Comparison of ENCODE assay signal across 19 mouse cellular contexts in the genomic region with DNA sequence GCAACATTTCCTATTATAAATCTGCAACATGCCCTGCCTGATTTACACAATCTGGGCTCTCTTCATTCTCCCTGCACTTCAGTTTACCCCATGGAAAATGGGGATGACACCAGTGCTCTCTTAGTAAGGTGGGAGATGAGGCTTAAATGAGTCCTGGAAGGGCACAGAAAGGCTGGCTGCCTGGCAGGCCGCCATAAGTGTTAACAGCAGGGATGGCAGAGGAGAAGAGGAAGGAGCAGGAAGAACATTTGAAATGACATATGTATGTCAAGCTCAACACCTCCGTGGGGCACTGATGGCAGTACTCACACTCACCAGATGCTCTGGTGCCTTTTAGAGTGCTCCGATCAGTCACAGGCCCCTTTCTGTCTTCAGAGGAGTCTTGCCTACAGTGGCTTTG.
DNase-seq lines count a peak whose midpoint lies in the region; TF ChIP-seq lines count a peak whose summit lies in the region.
"Had no signal": no experiment of that assay in that cellular context is flagged by ENCODE, and none has a peak within 500 bp of the region (broad histone marks: within the 10 kb centered on the region; RNA-seq: fewer than 3 reads in every experiment).

No protein-coding gene starts in this region.

- peaks cover 3% of the 10 kb centered on the region for H3K4me1 ChIP-seq in cerebellum, adult 2 months (ENCODE audit: control insufficient read depth, insufficient read depth, low read length)
- H3K4me1 ChIP-seq: midbrain, embryonic 10.5 days had no signal

- TF ChIP-seq CTCF in cerebellum, adult 2 months (IDR thresholded peaks at IDR 0.05; ENCODE audit: borderline replicate concordance, insufficient read depth, low read depth, low read length): no peak
- TF ChIP-seq CTCF in gastrocnemius, adult 2 months (IDR thresholded peaks at IDR 0.05): no peak
- no peak for TF ChIP-seq CTCF in layer of hippocampus, adult 2 months (conservative IDR thresholded peaks at IDR 0.05)

- no peak overlapping the region for H3K27ac ChIP-seq in cerebellum, adult 2 months (ENCODE audit: insufficient read depth, low read length)
- H3K27ac ChIP-seq in gastrocnemius, adult 2 months: peak overlapping the region; percentile 62
- peak overlapping the region; percentile 64 for H3K27ac ChIP-seq in layer of hippocampus, adult 2 months
- H3K27ac ChIP-seq: embryonic facial prominence, embryonic 15.5 days; heart, adult 2 months; liver, embryonic 14.5 days; lung, embryonic 15.5 days; midbrain, embryonic 10.5 days; neural tube, embryonic 13.5 days had no signal

- no peak overlapping the region for H3K4me3 ChIP-seq in cerebellum, adult 2 months (replicated peaks; ENCODE audit: insufficient read depth, low read depth, low read length)
- H3K4me3 ChIP-seq in gastrocnemius, adult 2 months: no peak overlapping the region
- no peak overlapping the region for H3K4me3 ChIP-seq in layer of hippocampus, adult 2 months
- H3K4me3 ChIP-seq: embryonic facial prominence, embryonic 15.5 days; heart, adult 2 months; lung, embryonic 15.5 days; midbrain, embryonic 10.5 days; neural tube, embryonic 13.5 days had no signal

- WGBS in cerebellum, adult 2 months: 25% methylated on average over 3 of the region's 3 CpGs

- intact Hi-C loops in gastrocnemius, adult 2 months (cut with DNase I): loop anchor here (10.0 kb wide), 2 partner anchors 311 to 481 kb away; a partner anchor contains a TSS

- no peak for TF ChIP-seq POLR2A in cerebellum, adult 2 months (IDR thresholded peaks at IDR 0.05; ENCODE audit: borderline replicate concordance, insufficient read depth, low read length)

- DNase-seq in cerebellum, adult 2 months: peak; percentile 25 to 29
- DNase-seq in cerebellum, adult 11-12 months: no peak
- DNase-seq in gastrocnemius, adult 2 months: no peak
- DNase-seq in gastrocnemius, postnatal 25 days: no peak
- DNase-seq in layer of hippocampus, adult 2 months (ENCODE audit: low spot score in 2 of 2): peak in 1 of 2 experiments; percentile 32
- DNase-seq in layer of hippocampus, adult 9-11 months: no peak
- peak; percentile 10 to 15 for DNase-seq in cerebellum, postnatal 36 days
- DNase-seq: embryo, embryonic 11 days; gastrocnemius, postnatal 10 days; heart, adult 2 months; kidney, adult 11 months; lung, postnatal 4 days; thymus, postnatal 36 days had no signal

- H3K27me3 ChIP-seq in cerebellum, adult 2 months (ENCODE audit: control insufficient read depth, insufficient read depth, low read length): no peaks in the 10 kb centered on the region; the same call in 1 of the 2 replicates
- H3K27me3 ChIP-seq: CH12.LX; embryonic facial prominence, embryonic 15.5 days; lung, embryonic 15.5 days; neural tube, embryonic 13.5 days had no signal

Comparison
In these comparisons a context has a peak if more than half of its experiments do, and no peak if none do; other contexts are left out.
1. DNase-seq: peak in cerebellum, adult 2 months (2 of 2) and cerebellum, postnatal 36 days (2 of 2); none in cerebellum, adult 11-12 months (single experiment), gastrocnemius, adult 2 months (single experiment), gastrocnemius, postnatal 25 days (single experiment) and layer of hippocampus, adult 9-11 months (single experiment).